Mouse (Mus musculus) MEL (cell line): ENCODE measurements around the gene Rnd1.

Experiments
- CHD1 ChIP-seq: IDR thresholded peaks from 2 replicates; pipeline ENCODE4 v1.6.1; 2012; ENCODE audit warnings: low read depth, mild to moderate bottlenecking, inconsistent platforms, low read length, improper control_type of control experiment
- CTCF ChIP-seq, 3 experiments: IDR thresholded peaks in 2 of 3; conservative IDR thresholded peaks in 1 of 3; 2 replicates each; pipeline ENCODE4 v1.5.1; 2011 to 2012; ENCODE audit warnings: low read length in 3 of 3, low read depth in 2 of 3, mild to moderate bottlenecking in 2 of 3, improper control_type of control experiment in 1 of 3, inconsistent platforms in 1 of 3, mixed read lengths in 1 of 3, moderate library complexity in 1 of 3; ENCODE audit not compliant: control insufficient read depth in 1 of 3, insufficient read depth in 1 of 3, poor library complexity in 1 of 3, severe bottlenecking in 1 of 3
- EP300 ChIP-seq, 2 experiments: IDR thresholded peaks; 2 replicates each; pipeline ENCODE4 v1.6.1; 2011; ENCODE audit warnings: improper control_type of control experiment in 2 of 2, low read length in 2 of 2, low read depth in 1 of 2, mild to moderate bottlenecking in 1 of 2
- GATA1 ChIP-seq: IDR thresholded peaks from 2 replicates; pipeline ENCODE4 v1.6.1; 2011; ENCODE audit warnings: low read depth, low read length, improper control_type of control experiment
- POLR2A ChIP-seq, 2 experiments: IDR thresholded peaks; 2 replicates each; pipeline ENCODE4 v1.6.1; 2011 to 2012; ENCODE audit warnings: low read length in 2 of 2, mild to moderate bottlenecking in 2 of 2, control low read depth in 1 of 2, improper control_type of control experiment in 1 of 2, low read depth in 1 of 2, moderate library complexity in 1 of 2; ENCODE audit not compliant: control insufficient read depth in 1 of 2, insufficient read depth in 1 of 2, poor library complexity in 1 of 2
- USF1 ChIP-seq: IDR thresholded peaks from 2 replicates; pipeline ENCODE4 v1.6.1; 2014; ENCODE audit warnings: low read depth, mild to moderate bottlenecking, inconsistent platforms, low read length, improper control_type of control experiment, moderate library complexity
- USF2 ChIP-seq, 2 experiments: IDR thresholded peaks; 2 replicates each; pipeline ENCODE4 v1.6.1; 2011 to 2012; ENCODE audit warnings: improper control_type of control experiment in 2 of 2, low read length in 2 of 2, borderline replicate concordance in 1 of 2, inconsistent platforms in 1 of 2, low read depth in 1 of 2, mild to moderate bottlenecking in 1 of 2; ENCODE audit not compliant: insufficient read depth in 1 of 2
- ZNF384 ChIP-seq: IDR thresholded peaks from 2 replicates; pipeline ENCODE4 v1.6.1; 2012; ENCODE audit warnings: low read depth, mild to moderate bottlenecking, inconsistent platforms, low read length, improper control_type of control experiment

GRCm38 (mm10) chr15:98629464-98629863 is 47.8 kb downstream of the Rnd1 start:
- TF ChIP-seq ZNF384: no peak
- TF ChIP-seq CHD1: no peak
- TF ChIP-seq USF1: no peak
- no peak for TF ChIP-seq EP300 (IDR thresholded peaks at IDR 0.05; ENCODE audit: low read depth in 1 of 2, low read length in 2 of 2)
- TF ChIP-seq POLR2A (IDR thresholded peaks at IDR 0.05; ENCODE audit: control insufficient read depth in 1 of 2, insufficient read depth in 1 of 2, low read depth in 1 of 2, low read length in 2 of 2, poor library complexity in 1 of 2): no peak
- no peak for TF ChIP-seq CTCF (IDR thresholded peaks at IDR 0.05 in 2 of 3, conservative IDR thresholded peaks at IDR 0.05 in 1 of 3; ENCODE audit: control insufficient read depth in 1 of 3, insufficient read depth in 1 of 3, low read depth in 2 of 3, low read length in 3 of 3, poor library complexity in 1 of 3, severe bottlenecking in 1 of 3)
- TF ChIP-seq GATA1: no peak
- no peak for TF ChIP-seq USF2 (IDR thresholded peaks at IDR 0.05; ENCODE audit: borderline replicate concordance in 1 of 2, insufficient read depth in 1 of 2, low read depth in 1 of 2, low read length in 2 of 2)
